Comparison of ENCODE assay signal across 8 mouse cellular contexts in the genomic region with DNA sequence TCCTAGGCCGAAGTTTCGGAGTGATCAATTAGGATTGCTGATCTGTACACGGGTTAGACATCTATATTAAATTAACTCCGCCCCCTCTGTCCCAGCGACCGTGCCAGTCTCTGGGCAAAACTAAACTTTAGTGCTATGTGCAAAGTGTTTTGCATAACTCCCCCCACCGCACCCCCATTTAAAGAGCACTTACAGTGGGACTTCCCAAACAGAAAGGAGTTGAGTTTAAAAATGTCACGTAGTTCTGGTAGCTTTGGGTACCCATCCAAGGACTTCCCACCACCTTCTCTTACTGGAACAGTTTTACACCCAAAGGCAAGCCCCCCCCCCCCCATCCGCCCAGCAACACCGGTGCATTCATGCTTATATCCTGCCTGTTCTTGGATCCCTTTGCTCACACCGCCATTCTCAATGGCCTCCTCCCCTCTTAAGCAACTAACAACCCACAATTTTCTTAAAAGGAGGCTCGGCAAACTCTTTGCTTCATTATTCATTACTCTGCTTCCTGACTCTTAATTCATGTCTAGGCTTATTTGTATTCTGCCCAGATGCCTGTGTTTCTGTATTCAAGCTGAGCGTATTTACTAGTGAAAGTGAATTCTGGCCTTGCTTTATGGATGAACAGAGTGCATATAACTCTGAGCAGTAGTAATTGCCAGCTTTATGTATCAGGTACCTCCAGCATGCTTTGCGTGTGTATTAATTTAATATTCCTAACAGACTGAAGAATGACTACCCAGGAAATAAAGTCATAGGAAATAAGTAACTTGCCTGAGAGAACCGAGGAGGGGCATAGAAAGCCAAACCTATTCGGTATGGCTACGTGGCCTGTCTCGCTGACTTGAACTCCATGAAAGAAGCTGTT. TPM values are rescaled to one million over a fixed set of nuclear protein-coding genes. Genes with fewer than 3 reads are reported as not detected.
DNase-seq lines count a peak whose midpoint lies in the region; ATAC-seq and TF ChIP-seq lines count a peak whose summit lies in the region.

No protein-coding gene starts in this region.

- H3K27ac ChIP-seq in gastrocnemius, adult 2 months, result peak overlapping the region; percentile 99
- peak overlapping the region; percentile 100 for H3K27ac ChIP-seq in MEL (ENCODE audit: control insufficient read depth, low read depth, low read length)
- peak overlapping the region; percentile 100 for H3K27ac ChIP-seq in forebrain, postnatal 0 days (ENCODE audit: low read depth, low read length)
- H3K27ac ChIP-seq in midbrain, embryonic 13.5 days, result peak overlapping the region; percentile 99

- peak overlapping the region; percentile 96 for H3K9ac ChIP-seq in MEL (ENCODE audit: control insufficient read depth, low read depth, low read length, poor library complexity, severe bottlenecking)
- H3K9ac ChIP-seq in forebrain, postnatal 0 days, result peak overlapping the region; percentile 57
- H3K9ac ChIP-seq in midbrain, embryonic 13.5 days (replicated peaks), result peak overlapping the region; percentile 49

- peak; percentile 34 for ATAC-seq in forebrain, postnatal 0 days
- ATAC-seq in midbrain, embryonic 13.5 days, result peak; percentile 5

- no peak for TF ChIP-seq EP300 in MEL (IDR thresholded peaks at IDR 0.05; ENCODE audit: low read depth in 1 of 2, low read length in 2 of 2)

- WGBS in forebrain, postnatal 0 days, result 14% methylated on average over 18 of the region's 18 CpGs
- 25% methylated on average over 18 of the region's 18 CpGs for WGBS in midbrain, embryonic 13.5 days

- peak in 1 of 2 experiments; percentile 38; a peak in 1 of 4 replicates for TF ChIP-seq POLR2A in MEL (IDR thresholded peaks at IDR 0.05; ENCODE audit: control insufficient read depth in 1 of 2, insufficient read depth in 1 of 2, low read depth in 1 of 2, low read length in 2 of 2, poor library complexity in 1 of 2)

- H3K4me1 ChIP-seq in MEL (ENCODE audit: control insufficient read depth in 1 of 2, insufficient read depth in 2 of 2, low read length in 2 of 2), result 0 out of 4 replicates have a peak, but pooled peaks cover 0 to 3% of the 10 kb centered on the region in 2 experiments
- H3K4me1 ChIP-seq in forebrain, postnatal 0 days (ENCODE audit: insufficient read depth), result peaks cover 14% of the 10 kb centered on the region; the same call in 1 of the 2 replicates
- peaks cover 32% of the 10 kb centered on the region for H3K4me1 ChIP-seq in midbrain, embryonic 13.5 days (replicated peaks)

- no peak for DNase-seq in gastrocnemius, adult 2 months
- no peak for DNase-seq in gastrocnemius, postnatal 10 days
- peak; percentile 91 for DNase-seq in MEL (ENCODE audit: low read depth, low spot score)
- no peak for DNase-seq in forebrain, postnatal 0 days
- peak; percentile 90 to 93 for DNase-seq in kidney, postnatal 25 days
- no peak for DNase-seq in adrenal gland, adult 18-20 months (ENCODE audit: low spot score in 2 of 2)
- DNase-seq in embryo, embryonic 10.5 days (ENCODE audit: low spot score), result no peak

- peak overlapping the region; percentile 97 for H3K4me3 ChIP-seq in gastrocnemius, adult 2 months
- peak overlapping the region; percentile 64 to 89 for H3K4me3 ChIP-seq in MEL (ENCODE audit: control insufficient read depth in 1 of 2, insufficient read depth in 1 of 2, low read depth in 2 of 2, low read length in 2 of 2)
- H3K4me3 ChIP-seq in forebrain, postnatal 0 days (ENCODE audit: low read depth, low read length), result peak overlapping the region; percentile 98
- H3K4me3 ChIP-seq in midbrain, embryonic 13.5 days (replicated peaks), result peak overlapping the region; percentile 91

- no peaks in the 10 kb centered on the region for H3K27me3 ChIP-seq in MEL (ENCODE audit: control insufficient read depth in 1 of 2, insufficient read depth in 2 of 2, low read length in 2 of 2)
- no peaks in the 10 kb centered on the region for H3K27me3 ChIP-seq in forebrain, postnatal 0 days (ENCODE audit: insufficient read depth, low read length)
- no peaks in the 10 kb centered on the region for H3K27me3 ChIP-seq in midbrain, embryonic 13.5 days

- no peak for TF ChIP-seq RAD21 in MEL (IDR thresholded peaks at IDR 0.05; ENCODE audit: low read depth, low read length)

- no peak for TF ChIP-seq CTCF in gastrocnemius, adult 2 months (IDR thresholded peaks at IDR 0.05)
- no peak for TF ChIP-seq CTCF in MEL (IDR thresholded peaks at IDR 0.05 in 2 of 3, conservative IDR thresholded peaks at IDR 0.05 in 1 of 3; ENCODE audit: control insufficient read depth in 1 of 3, insufficient read depth in 1 of 3, low read depth in 2 of 3, low read length in 3 of 3, poor library complexity in 1 of 3, severe bottlenecking in 1 of 3)
- TF ChIP-seq CTCF in forebrain, postnatal 0 days (IDR thresholded peaks at IDR 0.05; ENCODE audit: low read depth), result no peak

- peak overlapping the region; percentile 56 for H3K4me2 ChIP-seq in forebrain, postnatal 0 days (ENCODE audit: low read depth)
- peak overlapping the region; percentile 67 for H3K4me2 ChIP-seq in midbrain, embryonic 13.5 days (replicated peaks)

- H3K36me3 ChIP-seq in MEL (ENCODE audit: control insufficient read depth in 1 of 2, insufficient read depth in 2 of 2, low read length in 2 of 2), result peaks cover 0 to 21% of the 10 kb centered on the region in 2 experiments; a peak in 2 of 4 replicates
- H3K36me3 ChIP-seq in forebrain, postnatal 0 days (ENCODE audit: insufficient read depth), result no peaks in the 10 kb centered on the region
- H3K36me3 ChIP-seq in midbrain, embryonic 13.5 days, result no peaks in the 10 kb centered on the region

- H3K79me2 ChIP-seq in MEL (ENCODE audit: control insufficient read depth, insufficient read depth, low read length, poor library complexity), result peaks cover 15% of the 10 kb centered on the region

- intact Hi-C loops in gastrocnemius, adult 2 months (cut with DNase I), result loop anchor here (5.0 kb wide), 2 partner anchors 63 to 118 kb away; no protein-coding TSS in a partner anchor

- H3K9me3 ChIP-seq in MEL (replicated peaks; ENCODE audit: insufficient read depth, low read length), result no peaks in the 10 kb centered on the region
- no peaks in the 10 kb centered on the region for H3K9me3 ChIP-seq in forebrain, postnatal 0 days (ENCODE audit: low read length)
- no peaks in the 10 kb centered on the region for H3K9me3 ChIP-seq in midbrain, embryonic 13.5 days

TF ChIP-seq in MEL, 35 proteins besides CTCF, POLR2A, EP300 and RAD21:
- TF ChIP-seq GABPA (IDR thresholded peaks at IDR 0.05; ENCODE audit: low read depth, low read length) (no peak), USF2 (IDR thresholded peaks at IDR 0.05; ENCODE audit: borderline replicate concordance in 1 of 2, insufficient read depth in 1 of 2, low read depth in 1 of 2, low read length in 2 of 2) (no peak), ZMIZ1 (IDR thresholded peaks at IDR 0.05; ENCODE audit: low read depth, low read length) (no peak), E2F4 (IDR thresholded peaks at IDR 0.05; ENCODE audit: borderline replicate concordance, low read depth, low read length) (no peak), TBP (IDR thresholded peaks at IDR 0.05; ENCODE audit: low read depth, low read length) (peak; percentile 70)

RNA-seq across cellular contexts. Expression of a gene that starts 38.4 kb away (rescaled TPM):
- 1 to 10 TPM; 5.2 to 7.4 TPM for total RNA-seq in gastrocnemius, adult 2 months (2021)
- total RNA-seq in gastrocnemius, postnatal 10 days (2021), result 10 to 100 TPM in 1 of 2 experiments, 1 to 10 TPM in 1; 8.9 to 12.7 TPM
- total RNA-seq in MEL (2012; rRNA removed), result 14.9 and 15.2 TPM in 2 replicates
- 10 to 100 TPM in 1 of 2 experiments, not detected in 1; 17.7 TPM for polyA plus RNA-seq in MEL (2012; ENCODE audit: insufficient read depth in 1 of 2, insufficient read length in 2 of 2, low read depth in 1 of 2, low replicate concordance in 2 of 2, missing spikeins in 1 of 2)
- total RNA-seq in forebrain, postnatal 0 days (2014; rRNA removed), result 70.0 and 79.9 TPM in 2 replicates
- polyA plus RNA-seq in forebrain, postnatal 0 days (2015; fragmentation: Nextera tagmentation; extraction: Ambion mirVana), result 36.3 and 48.3 TPM in 2 replicates
- polyA plus RNA-seq in midbrain, embryonic 13.5 days (2015; fragmentation: Nextera tagmentation; extraction: Ambion mirVana), result 66.1 and 73.8 TPM in 2 replicates
- 10 to 100 TPM; 16.4 to 19.5 TPM for total RNA-seq in adrenal gland, adult 18-20 months (2021)

Comparison
In these comparisons a context has a peak if more than half of its experiments do, and no peak if none do; other contexts are left out.
1. DNase-seq: peak in MEL (single experiment) and kidney, postnatal 25 days (2 of 2); none in gastrocnemius, adult 2 months (single experiment), gastrocnemius, postnatal 10 days (single experiment), forebrain, postnatal 0 days (single experiment), adrenal gland, adult 18-20 months (0 of 2) and embryo, embryonic 10.5 days (single experiment).
2. Peak in every context shown above with its lines, with median percentiles within 50 percentile points of each other: H3K27ac ChIP-seq, H3K4me3 ChIP-seq and H3K9ac ChIP-seq.